Mouse (Mus musculus): ENCODE measurements at regions not wholly inside any gene's neighbourhood (a gene's known extent, or its start where the extent isn't known, plus 50 kb on each side); places are given as distances from the start of the nearest gene placed in this dataset.

DNA sequence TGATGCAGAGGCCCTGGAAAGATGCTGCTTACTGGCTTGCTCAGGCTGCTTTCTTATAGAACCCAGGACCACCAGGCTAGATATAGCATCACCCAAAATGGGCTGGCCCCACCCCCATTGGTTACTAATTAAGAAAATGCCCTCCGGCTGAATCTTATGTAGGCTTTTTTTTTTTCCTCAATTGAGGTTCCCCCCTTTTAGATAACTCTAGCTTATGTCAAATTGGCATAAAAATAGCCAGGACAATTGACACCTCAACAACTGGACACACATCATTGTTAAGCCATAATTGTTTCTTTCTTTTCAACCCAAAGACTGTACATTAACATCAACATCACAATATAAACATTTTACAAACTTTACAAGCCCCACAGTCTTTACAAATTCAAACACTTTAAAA, 630.8 kb upstream of the Adam5 start:
- TF ChIP-seq CTCF (IDR thresholded peaks at IDR 0.05; ENCODE audit: low read depth, low read length) (no peak), POLR2A (IDR thresholded peaks at IDR 0.05; ENCODE audit: borderline replicate concordance, low read depth, low read length) (no peak)

All from bone marrow macrophage, adult 2 months (primary cell).